Mouse (Mus musculus) midbrain, embryonic 11.5 days (tissue): ENCODE measurements around the gene Olfr159. TPM values are rescaled to one million over a fixed set of nuclear protein-coding genes. Genes with fewer than 3 reads are reported as not detected.
"Not testable (repeated sequence)": the region's sequence is repeated elsewhere in the genome, so short reads cannot be mapped to it uniquely, and the experiment has no call there.

Experiments used
- ATAC-seq: fragments of 200-750 bp; cut with Nextera tagmentation; 2 replicates; pipeline ENCODE4 v1.8.0; 2017; ENCODE audit warnings: moderate TSS enrichment, moderate library complexity; ENCODE audit not compliant: low FRiP score
- DNase-seq: peaks from one replicate; pipeline ENCODE4 v3.0.0; 2015; ENCODE audit warnings: low spot score; ENCODE audit errors: missing footprints
- H3K27ac ChIP-seq: fragments of 300-500 bp; sonication (generic); 2 replicates; pipeline ENCODE4 v1.5.1; 2014; ENCODE audit warnings: low read depth, low read length
- H3K27me3 ChIP-seq: fragments of 300-500 bp; sonication (generic); 2 replicates; pipeline ENCODE4 v1.6.1; 2014; ENCODE audit warnings: mild to moderate bottlenecking, low read length, moderate library complexity, mixed read lengths; ENCODE audit not compliant: control insufficient read depth, insufficient read depth
- H3K36me3 ChIP-seq: fragments of 300-500 bp; sonication (generic); 2 replicates; pipeline ENCODE4 v1.6.1; 2014; ENCODE audit warnings: mild to moderate bottlenecking, low read length, moderate library complexity, mixed read lengths; ENCODE audit not compliant: control insufficient read depth, insufficient read depth
- H3K4me1 ChIP-seq: fragments of 300-500 bp; sonication (generic); 2 replicates; pipeline ENCODE4 v1.6.1; 2014; ENCODE audit warnings: low read length; ENCODE audit not compliant: control insufficient read depth, insufficient read depth
- H3K4me2 ChIP-seq: fragments of 300-500 bp; sonication (generic); 2 replicates; pipeline ENCODE4 v1.6.1; 2014; ENCODE audit warnings: mild to moderate bottlenecking, moderate library complexity
- H3K4me3 ChIP-seq: fragments of 300-500 bp; sonication (generic); 2 replicates; pipeline ENCODE4 v1.5.1; 2014; ENCODE audit warnings: low read depth, low read length
- H3K9ac ChIP-seq: fragments of 300-500 bp; sonication (generic); 2 replicates; pipeline ENCODE4 v1.6.1; 2014; ENCODE audit warnings: low read length
- H3K9me3 ChIP-seq: fragments of 300-500 bp; sonication (generic); 2 replicates; pipeline ENCODE4 v1.6.1; 2016; ENCODE audit warnings: low read length; ENCODE audit not compliant: control insufficient read depth
- WGBS: fragments of 180-500 bp; shearing (Covaris S2); extraction: QIAGEN DNeasy Blood & Tissue Kit; methylation state at CpG from one replicate; pipeline ENCODE4 v1.1.7; 2014; 5-methylcytosine and 5-hydroxymethylcytosine counted together
- polyA plus RNA-seq: library from polyadenylated mRNA; unstranded; fragments of >200 nt; fragmentation: Nextera tagmentation; extraction: Ambion mirVana; gene quantifications from 2 replicates; pipeline ENCODE4 v1.2.1, GENCODE M21; 2014

The Olfr159 gene
- polyA plus RNA-seq: not detected in 2 replicates

GRCm38 (mm10) chr4:43770909-43771308, at the start of gene Olfr159:
Gene Olfr159, minus strand, starts transcription at chr4:43771009.
- Histone ChIP-seq H3K27ac (no peak within 1 kb of the TSS), H3K4me1 (no peaks in the 10 kb centered on the region), H3K9ac (no peak within 1 kb of the TSS), H3K4me3 (no peak within 1 kb of the TSS), H3K9me3 (no peaks in the 10 kb centered on the region), H3K4me2 (no peak within 1 kb of the TSS), H3K36me3 (no peaks in the 10 kb centered on the region), H3K27me3 (no peaks in the 10 kb centered on the region)
- no peak for DNase-seq
- 85% methylated on average over 6 of the region's 6 CpGs for WGBS
- ATAC-seq: no peak

DNA sequence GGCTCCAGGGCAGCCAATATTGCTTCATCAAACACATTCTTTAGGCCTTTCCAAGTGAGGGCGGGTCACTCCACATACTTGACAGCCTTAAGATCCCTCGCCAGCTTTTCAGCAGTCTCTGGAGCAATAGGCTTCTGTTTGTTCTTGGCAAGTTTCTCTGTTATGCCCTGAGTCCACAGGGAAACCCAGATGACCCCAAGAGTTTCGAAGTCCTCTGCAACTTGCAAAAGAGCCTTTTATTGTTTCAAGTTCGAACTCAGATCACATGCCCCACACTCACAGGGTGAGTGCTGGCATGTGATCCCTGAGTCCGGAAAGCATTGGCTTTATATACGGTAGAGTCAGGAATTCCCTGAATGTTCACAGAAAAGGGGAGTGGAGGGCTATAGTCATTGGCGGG, 28.1 kb upstream of the Olfr159 start:
- DNase-seq: no peak
- 85% methylated on average over 7 of the region's 7 CpGs for WGBS
- no peak overlapping the region for H3K4me3 ChIP-seq
- H3K27ac ChIP-seq: no peak overlapping the region
- no peak overlapping the region for H3K9ac ChIP-seq
- no peaks in the 10 kb centered on the region for H3K27me3 ChIP-seq
- no peaks in the 10 kb centered on the region for H3K36me3 ChIP-seq
- no peak for ATAC-seq
- H3K4me2 ChIP-seq: no peak overlapping the region
- no peaks in the 10 kb centered on the region for H3K4me1 ChIP-seq
- no peaks in the 10 kb centered on the region; the same call in 1 of the 2 replicates for H3K9me3 ChIP-seq

DNA sequence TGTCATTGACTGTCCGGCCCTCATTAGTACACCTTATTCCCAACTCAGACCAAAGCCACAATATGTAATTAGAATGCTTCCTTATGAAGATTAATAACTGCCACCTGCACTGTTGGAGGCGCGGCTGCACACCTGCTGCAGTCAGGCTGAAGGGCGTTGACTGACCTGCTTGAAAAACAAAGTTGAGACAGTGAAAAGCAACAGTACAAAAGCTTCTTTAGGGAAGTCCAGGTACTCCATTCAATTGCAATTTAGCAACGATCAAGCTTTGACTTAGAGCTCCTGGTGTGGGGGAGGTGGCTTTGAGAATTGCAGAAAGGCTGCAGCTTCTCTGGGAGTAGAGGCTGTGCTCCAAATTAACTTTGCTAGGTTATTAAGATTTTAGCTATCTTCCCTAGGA, 25.0 kb upstream of the Olfr159 start:
- not testable (repeated sequence) for H3K36me3 ChIP-seq, H3K4me2 ChIP-seq, ATAC-seq, DNase-seq, H3K27ac ChIP-seq, H3K9me3 ChIP-seq, H3K4me1 ChIP-seq, H3K27me3 ChIP-seq, H3K4me3 ChIP-seq, H3K9ac ChIP-seq
- WGBS: 83% methylated on average over 5 of the region's 5 CpGs

- Histone ChIP-seq H3K4me1 (no peaks in the 10 kb centered on the region), H3K36me3 (no peaks in the 10 kb centered on the region), H3K27me3 (no peaks in the 10 kb centered on the region), H3K9me3 (no peaks in the 10 kb centered on the region), H3K9ac (no peak overlapping the region), H3K4me2 (no peak overlapping the region), H3K4me3 (no peak overlapping the region), H3K27ac (no peak overlapping the region)
- 77% methylated on average over 6 of the region's 6 CpGs for WGBS
- no peak for DNase-seq
- no peak for ATAC-seq
These were observed 24.5 kb upstream of the Olfr159 start for GRCm38 (mm10) chr4:43795296-43795695.

DNA sequence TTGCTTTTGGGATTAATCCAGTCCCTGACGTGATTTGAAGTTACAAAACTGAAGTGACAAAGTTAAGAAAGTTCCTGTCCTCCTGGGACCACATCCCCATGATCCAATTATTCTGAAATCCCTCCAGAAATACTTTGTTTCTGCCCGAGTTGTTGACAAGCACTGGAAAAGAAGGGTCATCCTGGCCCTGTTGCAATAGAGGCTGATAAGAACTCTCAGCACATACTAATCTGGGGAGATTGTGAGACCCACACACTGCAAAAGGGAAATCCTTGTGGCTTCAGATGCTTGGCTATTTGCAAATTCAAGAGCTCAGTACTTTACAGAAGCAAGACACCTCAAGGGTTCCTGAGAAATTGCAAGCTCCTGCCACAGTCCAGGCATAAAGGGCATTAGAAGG, 1.5 kb upstream of the Olfr159 start:
- H3K27me3 ChIP-seq: no peaks in the 10 kb centered on the region

DNA sequence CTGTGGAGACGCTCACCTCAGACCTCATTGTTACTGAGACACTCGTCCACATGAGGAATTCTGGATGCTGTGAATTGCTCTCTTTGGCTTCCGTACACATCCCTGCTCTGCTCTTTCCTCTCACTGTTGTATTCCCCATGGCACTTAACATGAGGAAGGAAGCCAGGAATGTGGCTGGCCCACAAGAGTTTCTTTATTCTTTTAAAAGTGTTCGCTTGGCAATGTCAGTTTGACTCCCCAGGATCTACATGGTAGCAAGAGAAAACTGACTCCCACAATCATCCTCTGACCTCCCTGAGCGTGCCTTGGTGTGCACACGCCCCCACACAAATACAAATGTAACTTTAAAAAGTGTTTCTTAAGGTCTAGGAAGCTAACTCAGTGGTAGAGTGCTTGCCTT, 817 bp upstream of the Olfr159 start:
- DNase-seq (no peak), ATAC-seq (no peak)
- Histone ChIP-seq H3K27me3 (no peaks in the 10 kb centered on the region), H3K27ac (no peak overlapping the region), H3K4me2 (no peak overlapping the region), H3K4me3 (no peak overlapping the region), H3K9me3 (no peaks in the 10 kb centered on the region), H3K36me3 (no peaks in the 10 kb centered on the region), H3K4me1 (no peaks in the 10 kb centered on the region), H3K9ac (no peak overlapping the region)
- WGBS: 72% methylated on average over 6 of the region's 6 CpGs

More for the DNA sequence above, 1.5 kb upstream of the Olfr159 start:
- H3K27ac ChIP-seq: no peak overlapping the region
- no peaks in the 10 kb centered on the region for H3K9me3 ChIP-seq
- no peaks in the 10 kb centered on the region for H3K4me1 ChIP-seq
- no peak for ATAC-seq
- H3K4me2 ChIP-seq: no peak overlapping the region
- H3K4me3 ChIP-seq: no peak overlapping the region
- no peak for DNase-seq
- no peak overlapping the region for H3K9ac ChIP-seq
- no peaks in the 10 kb centered on the region for H3K36me3 ChIP-seq
- WGBS: 31% methylated on average over 2 of the region's 2 CpGs

- 96% methylated on average over 2 of the region's 2 CpGs for WGBS
- H3K4me1 ChIP-seq: no peaks in the 10 kb centered on the region
These were observed 1.4 kb downstream of the Olfr159 start for GRCm38 (mm10) chr4:43769374-43769773.

DNA sequence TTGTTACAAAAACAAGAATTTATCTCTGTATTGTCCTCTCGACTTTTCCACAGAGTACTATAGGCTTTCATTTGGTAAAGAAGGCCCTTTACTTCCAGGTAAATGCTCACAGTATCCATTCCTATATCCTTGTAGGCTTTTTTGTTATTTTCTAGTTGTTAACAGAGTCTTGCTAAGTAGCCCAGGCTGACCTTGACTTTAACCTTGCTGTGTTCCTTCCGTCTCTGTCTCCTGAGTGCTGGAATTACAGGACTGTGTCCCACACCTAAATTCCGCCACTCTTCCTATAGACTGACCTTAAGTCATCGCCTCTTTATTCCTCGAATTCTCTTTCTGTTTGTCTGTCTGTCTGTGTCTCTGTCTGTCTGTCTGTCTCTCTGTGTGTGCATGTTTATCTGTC, 2.5 kb downstream of the Olfr159 start:
- Histone ChIP-seq H3K27ac (no peak overlapping the region), H3K4me3 (no peak overlapping the region), H3K4me1 (no peaks in the 10 kb centered on the region), H3K27me3 (no peaks in the 10 kb centered on the region), H3K4me2 (no peak overlapping the region), H3K9me3 (no peaks in the 10 kb centered on the region), H3K9ac (no peak overlapping the region), H3K36me3 (no peaks in the 10 kb centered on the region)
- ATAC-seq: no peak
- WGBS: 84% methylated on average over 5 of the region's 5 CpGs
- no peak for DNase-seq

More at GRCm38 (mm10) chr4:43769374-43769773, 1.4 kb downstream of the Olfr159 start:
- Histone ChIP-seq H3K4me2 (no peak overlapping the region), H3K36me3 (no peaks in the 10 kb centered on the region), H3K9ac (no peak overlapping the region), H3K4me3 (no peak overlapping the region), H3K27ac (no peak overlapping the region), H3K9me3 (no peaks in the 10 kb centered on the region), H3K27me3 (no peaks in the 10 kb centered on the region)
- ATAC-seq (no peak), DNase-seq (no peak)

- WGBS: 29% methylated on average over 7 of the region's 7 CpGs
- Histone ChIP-seq H3K27me3 (no peaks in the 10 kb centered on the region), H3K4me3 (no peak overlapping the region), H3K36me3 (no peaks in the 10 kb centered on the region), H3K9ac (0 out of 2 replicates have a peak overlapping the region, but pooled peaks have one; percentile 9), H3K4me1 (no peaks in the 10 kb centered on the region), H3K9me3 (no peaks in the 10 kb centered on the region), H3K27ac (no peak overlapping the region), H3K4me2 (no peak overlapping the region)
- ATAC-seq (no peak), DNase-seq (peak; percentile 95)
These were observed 7.4 kb downstream of the Olfr159 start for GRCm38 (mm10) chr4:43763410-43763809.

DNA sequence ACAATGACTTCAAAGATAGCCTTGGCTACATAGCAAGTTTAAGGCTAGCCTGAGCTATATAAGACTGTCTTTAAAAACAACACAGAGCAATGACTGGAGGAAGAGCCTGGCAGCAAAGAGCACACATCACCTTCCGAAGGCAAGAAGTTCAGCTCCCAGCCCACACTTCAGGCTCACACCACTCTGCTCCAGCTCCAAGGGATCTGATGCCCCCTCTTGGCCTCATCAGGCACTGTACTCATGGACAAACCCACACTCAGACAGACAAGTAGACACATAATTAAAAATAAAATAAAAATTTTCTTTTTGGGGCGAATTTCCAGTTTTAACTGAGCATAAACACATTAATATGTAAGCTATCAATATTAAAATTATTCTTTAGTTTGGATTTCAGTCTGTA, 9.5 kb downstream of the Olfr159 start:
- WGBS: 79% methylated on average over 2 of the region's 2 CpGs

More for the DNA sequence above, 9.5 kb downstream of the Olfr159 start:
- H3K9ac ChIP-seq: no peak overlapping the region
- H3K4me2 ChIP-seq: no peak overlapping the region
- H3K27me3 ChIP-seq: no peaks in the 10 kb centered on the region
- ATAC-seq: no peak
- DNase-seq: no peak
- no peak overlapping the region for H3K4me3 ChIP-seq
- H3K4me1 ChIP-seq: no peaks in the 10 kb centered on the region
- H3K27ac ChIP-seq: no peak overlapping the region
- H3K9me3 ChIP-seq: no peaks in the 10 kb centered on the region
- no peaks in the 10 kb centered on the region for H3K36me3 ChIP-seq
